ENCODE assay signal across 8 mouse cellular contexts in genomic region chr15:59864746-59865499, GRCm38 (mm10).
DNase-seq lines count a peak whose midpoint lies in the region; ATAC-seq and TF ChIP-seq lines count a peak whose summit lies in the region.

No protein-coding gene starts in this region.

- 46% methylated on average over 18 of the region's 18 CpGs for WGBS in forebrain, embryonic 14.5 days
- 48% methylated on average over 18 of the region's 18 CpGs for WGBS in midbrain, embryonic 16.5 days

- no peak overlapping the region; the same call in 1 of the 2 replicates for H3K4me3 ChIP-seq in layer of hippocampus, adult 2 months
- H3K4me3 ChIP-seq in forebrain, embryonic 14.5 days (ENCODE audit: low read depth, low read length) = no peak overlapping the region
- H3K4me3 ChIP-seq in midbrain, embryonic 16.5 days (ENCODE audit: low read depth, low read length) = no peak overlapping the region

- H3K27me3 ChIP-seq in forebrain, embryonic 14.5 days (replicated peaks; ENCODE audit: control insufficient read depth, insufficient read depth, low read length) = no peaks in the 10 kb centered on the region
- no peaks in the 10 kb centered on the region for H3K27me3 ChIP-seq in midbrain, embryonic 16.5 days (ENCODE audit: control insufficient read depth, insufficient read depth, low read depth, low read length)

- H3K36me3 ChIP-seq in forebrain, embryonic 14.5 days (ENCODE audit: control insufficient read depth, insufficient read depth, low read length) = no peaks in the 10 kb centered on the region
- no peaks in the 10 kb centered on the region for H3K36me3 ChIP-seq in midbrain, embryonic 16.5 days (ENCODE audit: control insufficient read depth, insufficient read depth, low read length)

- no peaks in the 10 kb centered on the region for H3K4me1 ChIP-seq in forebrain, embryonic 14.5 days (ENCODE audit: control insufficient read depth, insufficient read depth, low read length)
- H3K4me1 ChIP-seq in midbrain, embryonic 16.5 days (ENCODE audit: control insufficient read depth, insufficient read depth, low read length) = no peaks in the 10 kb centered on the region

- no peak overlapping the region for H3K27ac ChIP-seq in layer of hippocampus, adult 2 months
- no peak overlapping the region for H3K27ac ChIP-seq in forebrain, embryonic 14.5 days (ENCODE audit: low read depth, low read length)
- H3K27ac ChIP-seq in midbrain, embryonic 16.5 days (ENCODE audit: low read length) = no peak overlapping the region

- DNase-seq in layer of hippocampus, adult 2 months (ENCODE audit: low spot score in 2 of 2) = peak in 1 of 2 experiments; percentile 19
- no peak for DNase-seq in layer of hippocampus, adult 8-10 months (ENCODE audit: low spot score in 2 of 2)
- DNase-seq in WW6 (ENCODE audit: low read depth, low spot score) = peak; percentile 20
- peak; percentile 75 for DNase-seq in forebrain, embryonic 14.5 days (ENCODE audit: low spot score)
- DNase-seq in kidney, postnatal 4 days = peak; percentile 8 to 39
- DNase-seq in gastrocnemius, adult 18-20 months (ENCODE audit: low spot score) = no peak
- DNase-seq in urinary bladder, adult 2 months (ENCODE audit: low spot score) = no peak

- H3K4me2 ChIP-seq in forebrain, embryonic 14.5 days (ENCODE audit: low read length) = no peak overlapping the region
- H3K4me2 ChIP-seq in midbrain, embryonic 16.5 days (ENCODE audit: low read length) = no peak overlapping the region

- no peaks in the 10 kb centered on the region for H3K9me3 ChIP-seq in forebrain, embryonic 14.5 days (replicated peaks; ENCODE audit: control insufficient read depth, low read length)
- H3K9me3 ChIP-seq in midbrain, embryonic 16.5 days (replicated peaks; ENCODE audit: control insufficient read depth, low read length, poor library complexity, severe bottlenecking) = 0 out of 2 replicates have a peak, but pooled peaks cover under 1% of the 10 kb centered on the region

- TF ChIP-seq CTCF in layer of hippocampus, adult 2 months (conservative IDR thresholded peaks at IDR 0.05) = peak; percentile 83

- no peak for ATAC-seq in forebrain, embryonic 14.5 days
- peak; percentile 17; the same call in 1 of the 2 replicates for ATAC-seq in midbrain, embryonic 16.5 days

- H3K9ac ChIP-seq in forebrain, embryonic 14.5 days (ENCODE audit: low read length) = no peak overlapping the region
- no peak overlapping the region for H3K9ac ChIP-seq in midbrain, embryonic 16.5 days (ENCODE audit: low read depth, low read length)

Comparison
In these comparisons a context has a peak if more than half of its experiments do, and no peak if none do; other contexts are left out.
1. DNase-seq: peak in WW6 (single experiment), forebrain, embryonic 14.5 days (single experiment) and kidney, postnatal 4 days (2 of 2); none in layer of hippocampus, adult 8-10 months (0 of 2), gastrocnemius, adult 18-20 months (single experiment) and urinary bladder, adult 2 months (single experiment).